10 mouse cellular contexts compared by ENCODE assay signal in the genomic region with DNA sequence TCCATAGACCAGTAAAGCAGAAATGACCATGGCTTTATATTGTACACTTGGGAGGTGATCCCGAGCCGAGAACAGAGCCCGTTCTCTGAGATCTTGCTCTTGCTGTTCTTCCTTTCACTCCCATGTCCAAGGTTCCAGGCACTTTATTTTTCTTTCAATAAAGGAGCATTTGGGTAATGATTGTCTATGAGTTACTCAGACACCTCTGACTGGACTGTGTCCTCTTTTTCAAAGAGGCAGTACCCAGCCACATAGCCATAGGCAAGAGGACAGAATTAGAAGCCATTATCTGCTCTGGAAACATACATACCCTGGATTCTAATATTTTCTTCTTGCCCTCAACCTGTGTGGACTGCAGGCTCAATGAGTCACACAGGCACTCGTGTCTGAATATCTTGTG. TPM values are rescaled to one million over a fixed set of nuclear protein-coding genes. Genes with fewer than 3 reads are reported as not detected.
DNase-seq lines count a peak whose midpoint lies in the region; ATAC-seq and TF ChIP-seq lines count a peak whose summit lies in the region.
"Had no signal": no experiment of that assay in that cellular context is flagged by ENCODE, and none has a peak within 500 bp of the region (broad histone marks: within the 10 kb centered on the region; RNA-seq: fewer than 3 reads in every experiment).

No protein-coding gene starts in this region.

- H3K4me1 ChIP-seq in hindbrain, embryonic 13.5 days (replicated peaks) = peaks cover 29% of the 10 kb centered on the region
- peaks cover 9% of the 10 kb centered on the region for H3K4me1 ChIP-seq in hindbrain, embryonic 16.5 days (ENCODE audit: control insufficient read depth, insufficient read depth, low read depth, low read length)
- peaks cover 0 to 17% of the 10 kb centered on the region in 2 experiments; a peak in 2 of 4 replicates for H3K4me1 ChIP-seq in MEL (ENCODE audit: control insufficient read depth in 1 of 2, insufficient read depth in 2 of 2, low read length in 2 of 2)
- H3K4me1 ChIP-seq in embryonic facial prominence, embryonic 14.5 days (ENCODE audit: control insufficient read depth, insufficient read depth, low read length) = peaks cover 11% of the 10 kb centered on the region
- H3K4me1 ChIP-seq in limb, embryonic 15.5 days = peaks cover 29% of the 10 kb centered on the region

- WGBS in hindbrain, embryonic 13.5 days = 91% methylated on average over 4 of the region's 4 CpGs
- 78% methylated on average over 4 of the region's 4 CpGs for WGBS in hindbrain, embryonic 16.5 days
- 67% methylated on average over 4 of the region's 4 CpGs for WGBS in embryonic facial prominence, embryonic 14.5 days
- 71% methylated on average over 4 of the region's 4 CpGs for WGBS in limb, embryonic 15.5 days

- H3K4me2 ChIP-seq in hindbrain, embryonic 13.5 days = peak overlapping the region; percentile 88; the same call in 1 of the 2 replicates
- H3K4me2 ChIP-seq in hindbrain, embryonic 16.5 days (ENCODE audit: low read length) = no peak overlapping the region
- peak overlapping the region; percentile 74 for H3K4me2 ChIP-seq in embryonic facial prominence, embryonic 14.5 days (ENCODE audit: low read depth, low read length)
- peak overlapping the region; percentile 83; the same call in 1 of the 2 replicates for H3K4me2 ChIP-seq in limb, embryonic 15.5 days

- ATAC-seq in hindbrain, embryonic 13.5 days (ENCODE audit: low FRiP score) = no peak
- ATAC-seq in hindbrain, embryonic 16.5 days = no peak
- ATAC-seq in embryonic facial prominence, embryonic 14.5 days (ENCODE audit: low read depth) = no peak
- no peak for ATAC-seq in limb, embryonic 15.5 days (ENCODE audit: insufficient number of reproducible peaks, low FRiP score, low TSS enrichment, low read depth)

- H3K79me2 ChIP-seq in MEL (ENCODE audit: control insufficient read depth, insufficient read depth, low read length, poor library complexity) = no peaks in the 10 kb centered on the region

- H3K9me3 ChIP-seq in hindbrain, embryonic 13.5 days = no peaks in the 10 kb centered on the region
- no peaks in the 10 kb centered on the region for H3K9me3 ChIP-seq in hindbrain, embryonic 16.5 days (ENCODE audit: control insufficient read depth, low read length)
- no peaks in the 10 kb centered on the region for H3K9me3 ChIP-seq in MEL (replicated peaks; ENCODE audit: insufficient read depth, low read length)
- no peaks in the 10 kb centered on the region for H3K9me3 ChIP-seq in embryonic facial prominence, embryonic 14.5 days (ENCODE audit: control insufficient read depth, low read length)
- H3K9me3 ChIP-seq in limb, embryonic 15.5 days = no peaks in the 10 kb centered on the region

- H3K4me3 ChIP-seq in hindbrain, embryonic 13.5 days = no peak overlapping the region
- H3K4me3 ChIP-seq in hindbrain, embryonic 16.5 days (ENCODE audit: low read length) = no peak overlapping the region
- no peak overlapping the region for H3K4me3 ChIP-seq in MEL (ENCODE audit: control insufficient read depth in 1 of 2, insufficient read depth in 1 of 2, low read depth in 2 of 2, low read length in 2 of 2)
- H3K4me3 ChIP-seq in embryonic facial prominence, embryonic 14.5 days (ENCODE audit: low read depth, low read length) = no peak overlapping the region
- 0 out of 2 replicates have a peak overlapping the region, but pooled peaks have one; percentile 55 for H3K4me3 ChIP-seq in limb, embryonic 15.5 days

- no peak for TF ChIP-seq RAD21 in MEL (IDR thresholded peaks at IDR 0.05; ENCODE audit: low read depth, low read length)

- no peak overlapping the region for H3K27ac ChIP-seq in hindbrain, embryonic 13.5 days
- no peak overlapping the region for H3K27ac ChIP-seq in hindbrain, embryonic 16.5 days (ENCODE audit: low read depth, low read length)
- H3K27ac ChIP-seq in MEL (ENCODE audit: control insufficient read depth, low read depth, low read length) = no peak overlapping the region
- H3K27ac ChIP-seq in embryonic facial prominence, embryonic 14.5 days (replicated peaks; ENCODE audit: low read depth, low read length) = peak overlapping the region; percentile 81
- peak overlapping the region; percentile 95 for H3K27ac ChIP-seq in limb, embryonic 15.5 days

- H3K36me3 ChIP-seq in hindbrain, embryonic 13.5 days = peaks cover 14% of the 10 kb centered on the region
- no peaks in the 10 kb centered on the region; the same call in 1 of the 2 replicates for H3K36me3 ChIP-seq in hindbrain, embryonic 16.5 days (ENCODE audit: control insufficient read depth, insufficient read depth, low read length)
- peaks cover 0 to 9% of the 10 kb centered on the region in 2 experiments; a peak in 3 of 4 replicates for H3K36me3 ChIP-seq in MEL (ENCODE audit: control insufficient read depth in 1 of 2, insufficient read depth in 2 of 2, low read length in 2 of 2)
- peaks cover 15% of the 10 kb centered on the region for H3K36me3 ChIP-seq in embryonic facial prominence, embryonic 14.5 days (ENCODE audit: control insufficient read depth, insufficient read depth, low read length)
- peaks cover 22% of the 10 kb centered on the region for H3K36me3 ChIP-seq in limb, embryonic 15.5 days

- TF ChIP-seq POLR2A in MEL (IDR thresholded peaks at IDR 0.05; ENCODE audit: control insufficient read depth in 1 of 2, insufficient read depth in 1 of 2, low read depth in 1 of 2, low read length in 2 of 2, poor library complexity in 1 of 2) = no peak

- peak overlapping the region; percentile 73; the same call in 1 of the 2 replicates for H3K9ac ChIP-seq in hindbrain, embryonic 13.5 days
- no peak overlapping the region for H3K9ac ChIP-seq in hindbrain, embryonic 16.5 days (ENCODE audit: low read depth, low read length)
- H3K9ac ChIP-seq in MEL (ENCODE audit: control insufficient read depth, low read depth, low read length, poor library complexity, severe bottlenecking) = no peak overlapping the region
- no peak overlapping the region for H3K9ac ChIP-seq in embryonic facial prominence, embryonic 14.5 days (ENCODE audit: low read depth, low read length)
- H3K9ac ChIP-seq in limb, embryonic 15.5 days = no peak overlapping the region

- H3K27me3 ChIP-seq in hindbrain, embryonic 13.5 days = peaks cover 5% of the 10 kb centered on the region; the same call in 1 of the 2 replicates
- no peaks in the 10 kb centered on the region for H3K27me3 ChIP-seq in hindbrain, embryonic 16.5 days (replicated peaks; ENCODE audit: control insufficient read depth, insufficient read depth, low read length)
- H3K27me3 ChIP-seq in MEL (ENCODE audit: control insufficient read depth in 1 of 2, insufficient read depth in 2 of 2, low read length in 2 of 2) = no peaks in the 10 kb centered on the region
- no peaks in the 10 kb centered on the region for H3K27me3 ChIP-seq in embryonic facial prominence, embryonic 14.5 days (replicated peaks; ENCODE audit: control insufficient read depth, insufficient read depth, low read length)
- H3K27me3 ChIP-seq in limb, embryonic 15.5 days = no peaks in the 10 kb centered on the region

- TF ChIP-seq EP300 in MEL (IDR thresholded peaks at IDR 0.05; ENCODE audit: low read depth in 1 of 2, low read length in 2 of 2) = no peak

- DNase-seq in MEL (ENCODE audit: low read depth, low spot score) = no peak
- no peak for DNase-seq in embryonic facial prominence, embryonic 14.5 days (ENCODE audit: low spot score)
- no peak for DNase-seq in ovary, postnatal 14 days (ENCODE audit: low spot score)
- no peak for DNase-seq in adrenal gland, postnatal 36 days
- DNase-seq: gastrocnemius, postnatal 10 days; midbrain, embryonic 14.5 days; thymus, postnatal 25 days had no signal

- TF ChIP-seq CTCF in MEL (IDR thresholded peaks at IDR 0.05 in 2 of 3, conservative IDR thresholded peaks at IDR 0.05 in 1 of 3; ENCODE audit: control insufficient read depth in 1 of 3, insufficient read depth in 1 of 3, low read depth in 2 of 3, low read length in 3 of 3, poor library complexity in 1 of 3, severe bottlenecking in 1 of 3) = no peak

RNA-seq across cellular contexts. Expression of gene Mtmr11, which starts 2.0 kb away (rescaled TPM):
- polyA plus RNA-seq in hindbrain, embryonic 13.5 days (2015; fragmentation: Nextera tagmentation; extraction: Ambion mirVana) = 11.5 and 12.8 TPM in 2 replicates
- 12.7 and 13.9 TPM in 2 replicates for polyA plus RNA-seq in hindbrain, embryonic 16.5 days (2015; fragmentation: Nextera tagmentation; extraction: Ambion mirVana)
- total RNA-seq in MEL (2012; rRNA removed) = 0.62 and 0.77 TPM in 2 replicates
- 1 to 10 TPM in 1 of 2 experiments, not detected in 1; 1.4 TPM for polyA plus RNA-seq in MEL (2012; ENCODE audit: insufficient read depth in 1 of 2, insufficient read length in 2 of 2, low read depth in 1 of 2, low replicate concordance in 2 of 2, missing spikeins in 1 of 2)
- 19.7 and 24.6 TPM in 2 replicates for polyA plus RNA-seq in embryonic facial prominence, embryonic 14.5 days (2014; fragmentation: Nextera tagmentation; extraction: Ambion mirVana)
- polyA plus RNA-seq in limb, embryonic 15.5 days (2015; fragmentation: Nextera tagmentation; extraction: Ambion mirVana) = 33.5 and 33.6 TPM in 2 replicates
- 10 to 100 TPM; 15.6 to 31.5 TPM for total RNA-seq in adrenal gland, postnatal 36 days (2021)

RNA-seq across cellular contexts. Expression of gene Sf3b4, which starts 12.3 kb away (rescaled TPM):
- polyA plus RNA-seq in hindbrain, embryonic 13.5 days (2015; fragmentation: Nextera tagmentation; extraction: Ambion mirVana) = 149 and 151 TPM in 2 replicates
- 131 and 152 TPM in 2 replicates for polyA plus RNA-seq in hindbrain, embryonic 16.5 days (2015; fragmentation: Nextera tagmentation; extraction: Ambion mirVana)
- 135 and 157 TPM in 2 replicates for total RNA-seq in MEL (2012; rRNA removed)
- 100 to 1,000 TPM; 102 to 423 TPM for polyA plus RNA-seq in MEL (2012; ENCODE audit: insufficient read depth in 1 of 2, insufficient read length in 2 of 2, low read depth in 1 of 2, low replicate concordance in 2 of 2, missing spikeins in 1 of 2)
- polyA plus RNA-seq in embryonic facial prominence, embryonic 14.5 days (2014; fragmentation: Nextera tagmentation; extraction: Ambion mirVana) = 152 and 158 TPM in 2 replicates
- 148 TPM in 2 replicates for polyA plus RNA-seq in limb, embryonic 15.5 days (2015; fragmentation: Nextera tagmentation; extraction: Ambion mirVana)
- 10 to 100 TPM; 53.6 to 57.9 TPM for total RNA-seq in adrenal gland, postnatal 36 days (2021)

RNA-seq across cellular contexts. Expression of gene Sv2a, which starts 21.1 kb away (rescaled TPM):
- 84.0 and 88.7 TPM in 2 replicates for polyA plus RNA-seq in hindbrain, embryonic 13.5 days (2015; fragmentation: Nextera tagmentation; extraction: Ambion mirVana)
- polyA plus RNA-seq in hindbrain, embryonic 16.5 days (2015; fragmentation: Nextera tagmentation; extraction: Ambion mirVana) = 135 TPM in 2 replicates
- total RNA-seq in MEL (2012; rRNA removed) = 0.77 and 2.1 TPM in 2 replicates
- 1 to 10 TPM in 1 of 2 experiments, not detected in 1; 3.3 TPM for polyA plus RNA-seq in MEL (2012; ENCODE audit: insufficient read depth in 1 of 2, insufficient read length in 2 of 2, low read depth in 1 of 2, low replicate concordance in 2 of 2, missing spikeins in 1 of 2)
- 4.4 and 6.1 TPM in 2 replicates for polyA plus RNA-seq in embryonic facial prominence, embryonic 14.5 days (2014; fragmentation: Nextera tagmentation; extraction: Ambion mirVana)
- 2.7 and 3.0 TPM in 2 replicates for polyA plus RNA-seq in limb, embryonic 15.5 days (2015; fragmentation: Nextera tagmentation; extraction: Ambion mirVana)
- 1 to 10 TPM; 5.5 to 7.5 TPM for total RNA-seq in adrenal gland, postnatal 36 days (2021)

RNA-seq across cellular contexts. Expression of gene Otud7b, which starts 55.5 kb away (rescaled TPM):
- 11.0 and 13.6 TPM in 2 replicates for polyA plus RNA-seq in hindbrain, embryonic 13.5 days (2015; fragmentation: Nextera tagmentation; extraction: Ambion mirVana)
- 6.5 and 8.7 TPM in 2 replicates for polyA plus RNA-seq in hindbrain, embryonic 16.5 days (2015; fragmentation: Nextera tagmentation; extraction: Ambion mirVana)
- 25.8 and 27.5 TPM in 2 replicates for total RNA-seq in MEL (2012; rRNA removed)
- polyA plus RNA-seq in MEL (2012; ENCODE audit: insufficient read depth in 1 of 2, insufficient read length in 2 of 2, low read depth in 1 of 2, low replicate concordance in 2 of 2, missing spikeins in 1 of 2) = 10 to 100 TPM; 17.9 to 24.4 TPM
- 17.6 and 20.0 TPM in 2 replicates for polyA plus RNA-seq in embryonic facial prominence, embryonic 14.5 days (2014; fragmentation: Nextera tagmentation; extraction: Ambion mirVana)
- polyA plus RNA-seq in limb, embryonic 15.5 days (2015; fragmentation: Nextera tagmentation; extraction: Ambion mirVana) = 21.0 and 24.7 TPM in 2 replicates
- total RNA-seq in adrenal gland, postnatal 36 days (2021) = 10 to 100 TPM; 34.5 to 39.3 TPM

RNA-seq across cellular contexts. Expression of gene Bola1, which starts 59.7 kb away (rescaled TPM):
- 64.0 and 65.6 TPM in 2 replicates for polyA plus RNA-seq in hindbrain, embryonic 13.5 days (2015; fragmentation: Nextera tagmentation; extraction: Ambion mirVana)
- 52.7 and 57.2 TPM in 2 replicates for polyA plus RNA-seq in hindbrain, embryonic 16.5 days (2015; fragmentation: Nextera tagmentation; extraction: Ambion mirVana)
- 115 and 123 TPM in 2 replicates for total RNA-seq in MEL (2012; rRNA removed)
- polyA plus RNA-seq in MEL (2012; ENCODE audit: insufficient read depth in 1 of 2, insufficient read length in 2 of 2, low read depth in 1 of 2, low replicate concordance in 2 of 2, missing spikeins in 1 of 2) = 100 to 1,000 TPM in 1 of 2 experiments, not detected in 1; 124 TPM
- polyA plus RNA-seq in embryonic facial prominence, embryonic 14.5 days (2014; fragmentation: Nextera tagmentation; extraction: Ambion mirVana) = 47.5 and 55.7 TPM in 2 replicates
- polyA plus RNA-seq in limb, embryonic 15.5 days (2015; fragmentation: Nextera tagmentation; extraction: Ambion mirVana) = 45.2 and 46.0 TPM in 2 replicates
- total RNA-seq in adrenal gland, postnatal 36 days (2021) = 10 to 100 TPM; 26.8 to 41.2 TPM

Comparison
In these comparisons a context has a peak if more than half of its experiments do, and no peak if none do; other contexts are left out.
1. H3K27ac ChIP-seq: peak in embryonic facial prominence, embryonic 14.5 days (single experiment) and limb, embryonic 15.5 days (single experiment); none in hindbrain, embryonic 13.5 days (single experiment), hindbrain, embryonic 16.5 days (single experiment) and MEL (single experiment).
2. RNA of gene Sv2a, which starts 21.1 kb away (polyA plus RNA-seq): 135 TPM in hindbrain, embryonic 16.5 days and 84.0 to 88.7 TPM in hindbrain, embryonic 13.5 days; 4.4 to 6.1 TPM in embryonic facial prominence, embryonic 14.5 days, 3.3 TPM in MEL and 2.7 to 3.0 TPM in limb, embryonic 15.5 days; every median in the first group is over 10 times any median in the second.